Mouse (Mus musculus): ENCODE results near the gene Arhgap24. TPM values are rescaled to one million over a fixed set of nuclear protein-coding genes. Genes with fewer than 3 reads are reported as not detected.

The Arhgap24 gene
- polyA plus RNA-seq, 1 experiment from 2014 or later: 13.0 TPM

DNA sequence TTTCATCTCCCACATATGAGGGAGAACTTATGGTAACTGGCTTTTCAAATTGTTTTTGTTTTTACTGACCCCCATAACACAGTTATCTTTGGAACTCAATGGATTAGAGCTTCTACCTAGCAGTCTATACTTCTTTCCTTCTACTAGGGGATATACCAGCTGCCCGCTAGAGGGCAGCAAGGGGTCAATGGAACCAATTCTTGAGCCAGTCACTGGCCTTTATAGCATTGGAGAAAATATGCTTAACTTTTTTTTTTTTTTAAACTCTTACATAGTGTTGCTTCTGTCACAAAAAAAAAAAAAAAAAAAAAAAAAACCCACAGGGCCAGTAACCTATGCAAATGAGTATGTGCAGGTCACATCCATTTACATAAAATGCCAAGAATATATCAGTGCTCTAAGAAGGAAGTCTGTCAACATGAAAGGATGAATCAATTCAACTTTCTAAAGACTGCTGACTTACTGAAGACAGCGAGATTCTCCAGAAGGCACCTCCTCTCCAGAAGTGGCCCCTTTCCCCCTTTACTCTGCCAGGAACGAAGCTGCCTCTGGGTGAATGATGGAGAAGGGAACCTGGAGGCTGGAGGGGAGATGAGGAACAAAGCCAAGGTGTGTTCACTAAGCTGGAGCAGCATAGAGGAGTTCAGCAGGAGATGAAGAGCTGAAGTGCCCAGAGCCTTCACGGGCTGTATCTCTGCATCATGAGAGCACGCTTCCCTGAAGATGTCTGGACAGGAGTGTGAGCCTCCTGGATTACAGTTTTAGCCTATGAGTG lies 222.3 kb downstream of the Arhgap24 start:
- Histone ChIP-seq H3K4me3 (ENCODE audit: low read depth, low read length) (no peak overlapping the region), H3K9me3 (ENCODE audit: control insufficient read depth, low read length) (no peaks in the 10 kb centered on the region), H3K27ac (replicated peaks; ENCODE audit: low read depth, low read length) (no peak overlapping the region), H3K4me1 (ENCODE audit: control insufficient read depth, insufficient read depth, low read length) (peaks cover 7% of the 10 kb centered on the region; the same call in 1 of the 2 replicates), H3K4me2 (ENCODE audit: low read depth, severe bottlenecking) (no peak overlapping the region), H3K9ac (ENCODE audit: low read length) (no peak overlapping the region), H3K36me3 (ENCODE audit: control insufficient read depth, insufficient read depth, low read length) (no peaks in the 10 kb centered on the region), H3K27me3 (ENCODE audit: control insufficient read depth, insufficient read depth, low read length) (no peaks in the 10 kb centered on the region)
- peak; percentile 82 for DNase-seq (ENCODE audit: low spot score)
- WGBS: 61% methylated on average over 5 of the region's 5 CpGs
- no peak for ATAC-seq (ENCODE audit: insufficient number of reproducible peaks, low FRiP score, low TSS enrichment, low read depth)

DNA sequence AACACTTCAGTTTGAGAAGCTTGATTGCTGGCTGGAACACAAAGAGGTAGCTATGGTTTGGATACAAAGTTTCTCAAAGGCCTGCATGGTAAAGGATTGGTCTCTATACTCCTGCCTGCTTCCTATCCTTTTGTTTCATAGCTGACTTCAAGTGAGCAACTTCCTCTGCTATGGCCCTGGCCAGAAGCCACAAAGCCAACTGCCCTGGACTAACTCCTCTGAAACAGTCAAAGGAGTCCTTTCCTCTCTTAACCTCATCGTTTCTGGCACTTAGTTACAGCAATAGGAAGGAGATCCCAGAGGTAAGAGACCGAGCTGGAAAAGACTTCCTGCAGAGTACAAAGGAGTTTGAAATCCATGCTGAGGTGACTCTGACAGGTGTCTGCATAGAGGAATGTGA lies 224.0 kb downstream of the Arhgap24 start:
- H3K9ac ChIP-seq (ENCODE audit: low read length): no peak overlapping the region
- H3K27ac ChIP-seq (replicated peaks; ENCODE audit: low read depth, low read length): no peak overlapping the region
- H3K4me3 ChIP-seq (ENCODE audit: low read depth, low read length): no peak overlapping the region
- no peaks in the 10 kb centered on the region for H3K36me3 ChIP-seq (ENCODE audit: control insufficient read depth, insufficient read depth, low read length)
- no peak overlapping the region for H3K4me2 ChIP-seq (ENCODE audit: low read depth, severe bottlenecking)
- no peak for ATAC-seq (ENCODE audit: insufficient number of reproducible peaks, low FRiP score, low TSS enrichment, low read depth)
- no peaks in the 10 kb centered on the region for H3K27me3 ChIP-seq (ENCODE audit: control insufficient read depth, insufficient read depth, low read length)
- no peaks in the 10 kb centered on the region for H3K9me3 ChIP-seq (ENCODE audit: control insufficient read depth, low read length)
- DNase-seq (ENCODE audit: low spot score): no peak
- H3K4me1 ChIP-seq (ENCODE audit: control insufficient read depth, insufficient read depth, low read length): peaks cover 7% of the 10 kb centered on the region; the same call in 1 of the 2 replicates
- 12% methylated on average over 2 of the region's 2 CpGs for WGBS

DNA sequence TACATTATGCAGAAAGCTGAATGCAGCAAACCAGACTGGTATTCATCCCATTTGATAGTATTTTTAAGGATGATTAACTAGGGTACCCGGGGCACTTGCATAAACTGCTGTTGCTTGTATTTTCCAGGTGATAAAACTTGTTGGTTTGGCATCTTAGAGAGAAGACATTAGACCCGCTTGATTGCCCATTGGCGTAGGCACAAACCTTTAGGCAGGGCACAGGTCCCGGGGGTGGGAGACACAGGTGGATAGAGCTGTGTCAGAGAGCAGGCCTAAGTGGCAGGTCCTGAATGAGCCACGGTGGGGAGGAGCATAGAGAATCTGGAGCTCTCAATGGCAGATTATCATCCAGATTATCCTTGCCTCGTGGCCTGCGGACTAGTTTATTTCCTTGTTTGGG lies 229.1 kb downstream of the Arhgap24 start:
- H3K36me3 ChIP-seq (ENCODE audit: control insufficient read depth, insufficient read depth, low read length): no peaks in the 10 kb centered on the region
- no peak for ATAC-seq (ENCODE audit: insufficient number of reproducible peaks, low FRiP score, low TSS enrichment, low read depth)
- H3K9ac ChIP-seq (ENCODE audit: low read length): no peak overlapping the region
- no peak overlapping the region for H3K27ac ChIP-seq (replicated peaks; ENCODE audit: low read depth, low read length)
- no peak overlapping the region for H3K4me2 ChIP-seq (ENCODE audit: low read depth, severe bottlenecking)
- 90% methylated on average over 7 of the region's 7 CpGs for WGBS
- H3K4me1 ChIP-seq (ENCODE audit: control insufficient read depth, insufficient read depth, low read length): peaks cover 2% of the 10 kb centered on the region; the same call in 1 of the 2 replicates
- no peaks in the 10 kb centered on the region for H3K27me3 ChIP-seq (ENCODE audit: control insufficient read depth, insufficient read depth, low read length)
- no peaks in the 10 kb centered on the region for H3K9me3 ChIP-seq (ENCODE audit: control insufficient read depth, low read length)
- no peak for DNase-seq (ENCODE audit: low spot score)
- H3K4me3 ChIP-seq (ENCODE audit: low read depth, low read length): no peak overlapping the region

DNA sequence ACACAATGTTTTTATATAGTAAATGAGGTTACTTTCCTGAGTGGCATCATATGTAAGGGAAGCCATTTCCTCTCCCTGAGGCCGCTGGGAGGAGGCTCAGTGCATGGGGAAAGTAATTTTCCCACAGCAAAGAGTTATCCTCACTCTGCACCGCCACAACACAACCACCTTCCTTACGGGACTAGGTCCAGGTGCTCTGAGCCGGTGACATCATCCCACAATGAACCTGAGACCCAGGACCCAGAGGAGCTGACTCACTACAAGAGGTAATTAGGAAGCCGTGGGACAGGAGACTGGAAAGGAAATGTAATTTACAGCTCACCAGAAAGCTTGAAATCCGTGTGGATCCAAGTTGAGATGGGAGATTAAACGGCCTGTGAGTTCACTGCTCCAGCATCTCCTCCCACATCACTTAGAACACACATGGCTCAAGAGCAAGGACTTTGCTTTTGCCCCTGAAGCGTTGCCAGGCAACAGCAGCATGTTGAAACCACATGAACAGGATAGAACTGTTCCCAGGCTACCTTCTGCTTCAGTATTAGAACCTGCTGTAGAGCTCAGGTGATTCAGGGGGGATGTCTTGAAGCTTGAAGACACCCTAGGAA lies 238.3 kb downstream of the Arhgap24 start:
- ATAC-seq (ENCODE audit: insufficient number of reproducible peaks, low FRiP score, low TSS enrichment, low read depth): 0 out of 2 replicates have a peak, but pooled peaks have one; percentile 45
- peaks cover 7% of the 10 kb centered on the region for H3K4me1 ChIP-seq (ENCODE audit: control insufficient read depth, insufficient read depth, low read length)

DNA sequence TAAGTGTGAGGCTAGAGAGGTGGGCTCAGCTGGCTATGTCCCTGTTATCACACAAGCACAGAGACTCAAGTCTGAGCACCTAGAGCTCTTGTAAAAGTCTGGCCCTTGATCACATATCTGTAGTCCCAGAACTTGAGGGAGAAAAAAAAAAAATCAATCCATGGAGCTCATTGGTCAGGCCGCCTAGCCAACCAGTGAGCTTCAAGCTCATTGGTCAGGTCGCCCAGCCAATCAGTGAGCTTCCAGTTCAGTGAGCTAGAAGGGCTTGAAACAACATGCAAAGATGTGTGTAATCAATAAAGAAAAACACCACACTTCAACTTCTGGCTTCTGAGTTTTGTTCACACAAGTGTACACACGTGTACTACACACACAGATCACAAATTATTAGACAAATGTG lies 242.4 kb downstream of the Arhgap24 start:
- Histone ChIP-seq H3K4me2 (ENCODE audit: low read depth, severe bottlenecking) (no peak overlapping the region), H3K9ac (ENCODE audit: low read length) (no peak overlapping the region), H3K27me3 (ENCODE audit: control insufficient read depth, insufficient read depth, low read length) (no peaks in the 10 kb centered on the region), H3K4me1 (ENCODE audit: control insufficient read depth, insufficient read depth, low read length) (peaks cover 15% of the 10 kb centered on the region), H3K4me3 (ENCODE audit: low read depth, low read length) (no peak overlapping the region), H3K9me3 (ENCODE audit: control insufficient read depth, low read length) (no peaks in the 10 kb centered on the region), H3K27ac (replicated peaks; ENCODE audit: low read depth, low read length) (no peak overlapping the region), H3K36me3 (ENCODE audit: control insufficient read depth, insufficient read depth, low read length) (no peaks in the 10 kb centered on the region)
- ATAC-seq (ENCODE audit: insufficient number of reproducible peaks, low FRiP score, low TSS enrichment, low read depth): no peak
- 87% methylated on average over 3 of the region's 3 CpGs for WGBS
- DNase-seq (ENCODE audit: low spot score): no peak

More for the DNA sequence above, 238.3 kb downstream of the Arhgap24 start:
- Histone ChIP-seq H3K27ac (replicated peaks; ENCODE audit: low read depth, low read length) (no peak overlapping the region), H3K4me2 (ENCODE audit: low read depth, severe bottlenecking) (no peak overlapping the region), H3K27me3 (ENCODE audit: control insufficient read depth, insufficient read depth, low read length) (no peaks in the 10 kb centered on the region), H3K36me3 (ENCODE audit: control insufficient read depth, insufficient read depth, low read length) (no peaks in the 10 kb centered on the region), H3K4me3 (ENCODE audit: low read depth, low read length) (no peak overlapping the region), H3K9me3 (ENCODE audit: control insufficient read depth, low read length) (no peaks in the 10 kb centered on the region), H3K9ac (ENCODE audit: low read length) (no peak overlapping the region)
- WGBS: 46% methylated on average over 8 of the region's 8 CpGs
- peak; percentile 49 for DNase-seq (ENCODE audit: low spot score)

DNA sequence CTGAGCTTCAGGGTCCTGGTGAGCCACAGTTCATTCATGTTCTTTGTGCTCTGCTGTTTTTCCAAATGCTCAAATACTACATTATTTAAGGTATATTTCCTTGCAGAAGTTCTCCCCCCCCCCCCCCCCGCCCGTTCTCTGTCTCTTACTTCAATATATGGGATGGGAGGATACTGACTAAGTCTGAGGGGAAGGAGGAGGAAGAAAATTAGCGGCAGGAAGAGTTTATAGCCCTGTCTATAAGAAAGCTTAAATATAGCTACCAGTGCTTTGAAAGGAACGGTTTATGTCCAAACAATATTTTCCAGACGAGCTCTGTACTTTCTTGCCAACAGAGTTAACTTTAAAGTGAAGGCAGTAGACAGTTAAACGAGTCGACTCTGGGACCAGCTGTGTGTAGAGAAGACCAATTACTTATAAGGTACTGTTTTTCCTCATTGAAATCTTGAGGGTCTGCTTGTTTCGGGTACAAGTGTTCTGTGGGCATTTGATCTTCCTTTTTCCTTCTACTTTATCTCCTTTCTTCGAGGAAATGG lies 243.7 kb downstream of the Arhgap24 start:
- no peak overlapping the region for H3K27ac ChIP-seq (replicated peaks; ENCODE audit: low read depth, low read length)
- no peak overlapping the region for H3K4me3 ChIP-seq (ENCODE audit: low read depth, low read length)
- 21% methylated on average over 8 of the region's 9 CpGs for WGBS
- no peak for DNase-seq (ENCODE audit: low spot score)
- no peak overlapping the region for H3K4me2 ChIP-seq (ENCODE audit: low read depth, severe bottlenecking)
- H3K4me1 ChIP-seq (ENCODE audit: control insufficient read depth, insufficient read depth, low read length): peaks cover 16% of the 10 kb centered on the region; the same call in 1 of the 2 replicates
- H3K27me3 ChIP-seq (ENCODE audit: control insufficient read depth, insufficient read depth, low read length): no peaks in the 10 kb centered on the region
- H3K36me3 ChIP-seq (ENCODE audit: control insufficient read depth, insufficient read depth, low read length): no peaks in the 10 kb centered on the region
- no peak for ATAC-seq (ENCODE audit: insufficient number of reproducible peaks, low FRiP score, low TSS enrichment, low read depth)
- H3K9ac ChIP-seq (ENCODE audit: low read length): no peak overlapping the region
- no peaks in the 10 kb centered on the region for H3K9me3 ChIP-seq (ENCODE audit: control insufficient read depth, low read length)

DNA sequence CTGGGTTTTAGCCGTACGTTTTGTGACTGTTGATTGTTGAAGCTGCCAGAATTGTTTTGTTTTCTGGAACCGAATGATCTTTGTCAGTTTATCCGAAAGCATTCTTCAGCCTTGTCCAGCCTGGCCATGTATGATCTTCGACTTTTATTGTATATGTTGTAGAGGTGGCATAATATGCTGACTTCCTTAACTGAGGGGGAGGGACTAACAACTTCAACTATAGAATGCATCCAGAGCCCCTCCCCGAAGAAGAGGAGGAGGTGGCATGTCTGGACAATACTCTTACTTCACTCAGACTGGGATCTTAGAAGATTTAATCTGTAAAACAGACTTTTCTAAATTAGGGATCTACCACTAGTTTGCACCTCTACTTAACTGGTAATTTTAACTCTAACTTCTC lies 244.2 kb downstream of the Arhgap24 start:
- H3K4me2 ChIP-seq (ENCODE audit: low read depth, severe bottlenecking): no peak overlapping the region
- H3K36me3 ChIP-seq (ENCODE audit: control insufficient read depth, insufficient read depth, low read length): no peaks in the 10 kb centered on the region

DNA sequence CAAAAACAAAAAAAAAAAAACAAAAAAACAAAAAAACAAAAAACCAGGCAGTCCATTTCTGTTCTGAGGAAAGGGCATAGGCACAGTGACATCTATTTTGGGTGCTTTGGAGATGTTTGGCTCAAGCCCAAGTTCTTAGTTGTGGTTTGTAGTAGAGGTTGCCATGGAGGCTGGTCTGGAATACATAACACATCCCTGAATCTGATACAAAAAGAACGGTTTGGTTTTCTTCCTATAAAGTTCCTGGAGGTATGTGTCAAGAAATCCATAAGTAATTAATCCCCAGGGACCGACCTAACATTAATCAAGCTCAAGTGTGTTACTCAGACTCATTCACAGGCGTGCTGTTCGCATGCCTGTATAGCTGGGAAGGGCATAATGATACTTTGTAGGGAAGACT lies 245.8 kb downstream of the Arhgap24 start:
- H3K36me3 ChIP-seq (ENCODE audit: control insufficient read depth, insufficient read depth, low read length): no peaks in the 10 kb centered on the region
- no peak overlapping the region for H3K4me3 ChIP-seq (ENCODE audit: low read depth, low read length)
- no peaks in the 10 kb centered on the region for H3K27me3 ChIP-seq (ENCODE audit: control insufficient read depth, insufficient read depth, low read length)
- ATAC-seq (ENCODE audit: insufficient number of reproducible peaks, low FRiP score, low TSS enrichment, low read depth) (no peak), DNase-seq (ENCODE audit: low spot score) (no peak)
- peaks cover 17% of the 10 kb centered on the region; the same call in 1 of the 2 replicates for H3K4me1 ChIP-seq (ENCODE audit: control insufficient read depth, insufficient read depth, low read length)
- H3K27ac ChIP-seq (replicated peaks; ENCODE audit: low read depth, low read length): no peak overlapping the region
- no peak overlapping the region for H3K4me2 ChIP-seq (ENCODE audit: low read depth, severe bottlenecking)
- H3K9me3 ChIP-seq (ENCODE audit: control insufficient read depth, low read length): no peaks in the 10 kb centered on the region
- WGBS: 57% methylated on average over 4 of the region's 4 CpGs
- no peak overlapping the region for H3K9ac ChIP-seq (ENCODE audit: low read length)

More for the DNA sequence above, 244.2 kb downstream of the Arhgap24 start:
- no peak for ATAC-seq (ENCODE audit: insufficient number of reproducible peaks, low FRiP score, low TSS enrichment, low read depth)
- H3K9me3 ChIP-seq (ENCODE audit: control insufficient read depth, low read length): no peaks in the 10 kb centered on the region
- no peak overlapping the region for H3K4me3 ChIP-seq (ENCODE audit: low read depth, low read length)
- no peak overlapping the region for H3K27ac ChIP-seq (replicated peaks; ENCODE audit: low read depth, low read length)
- peaks cover 17% of the 10 kb centered on the region; the same call in 1 of the 2 replicates for H3K4me1 ChIP-seq (ENCODE audit: control insufficient read depth, insufficient read depth, low read length)
- no peaks in the 10 kb centered on the region for H3K27me3 ChIP-seq (ENCODE audit: control insufficient read depth, insufficient read depth, low read length)
- 75% methylated on average over 6 of the region's 6 CpGs for WGBS
- H3K9ac ChIP-seq (ENCODE audit: low read length): no peak overlapping the region
- no peak for DNase-seq (ENCODE audit: low spot score)
